Mouse (Mus musculus): Measurements from ENCODE around the gene Ctbp1. TPM values are rescaled to one million over a fixed set of nuclear protein-coding genes. Genes with fewer than 3 reads are reported as not detected.

The Ctbp1 gene
- total RNA-seq (2014; rRNA removed) (417 and 478 TPM in 2 replicates), polyA plus RNA-seq (2015; fragmentation: Nextera tagmentation; extraction: Ambion mirVana) (350 and 388 TPM in 2 replicates)

- H3K9me3 ChIP-seq (ENCODE audit: low read length), result no peaks in the 10 kb centered on the region
- H3K4me1 ChIP-seq (ENCODE audit: insufficient read depth), result peaks cover 16% of the 10 kb centered on the region
- peaks cover 7% of the 10 kb centered on the region; the same call in 1 of the 2 replicates for H3K36me3 ChIP-seq (ENCODE audit: insufficient read depth)
- WGBS, result under 1% methylated on average over 52 of the region's 57 CpGs
- DNase-seq, result peak; percentile 95
- peak; percentile 90 for ATAC-seq
- peak within 1 kb of the TSS; percentile 97 for H3K9ac ChIP-seq
- peak within 1 kb of the TSS; percentile 100 for H3K27ac ChIP-seq (ENCODE audit: low read depth, low read length)
- H3K27me3 ChIP-seq (ENCODE audit: insufficient read depth, low read length), result no peaks in the 10 kb centered on the region
- peak within 1 kb of the TSS; percentile 90 for H3K4me3 ChIP-seq (ENCODE audit: low read depth, low read length)
- peak; percentile 66 for TF ChIP-seq CTCF (IDR thresholded peaks at IDR 0.05; ENCODE audit: low read depth)
- H3K4me2 ChIP-seq (ENCODE audit: low read depth), result peak within 1 kb of the TSS; percentile 74
These were observed at the start of gene Ctbp1 for GRCm38 (mm10) chr5:33274953-33275454. Gene Ctbp1 (minus strand): TSS chr5:33274994.

GRCm38 (mm10) chr5:33324491-33324890 lies 49.7 kb upstream of the Ctbp1 start:
- DNase-seq, result no peak
- no peak overlapping the region for H3K4me3 ChIP-seq (ENCODE audit: low read depth, low read length)
- H3K4me2 ChIP-seq (ENCODE audit: low read depth), result no peak overlapping the region
- H3K4me1 ChIP-seq (ENCODE audit: insufficient read depth), result no peaks in the 10 kb centered on the region
- WGBS, result 40% methylated on average over 2 of the region's 2 CpGs
- no peak overlapping the region for H3K27ac ChIP-seq (ENCODE audit: low read depth, low read length)
- no peak overlapping the region for H3K9ac ChIP-seq
- H3K36me3 ChIP-seq (ENCODE audit: insufficient read depth), result no peaks in the 10 kb centered on the region
- TF ChIP-seq CTCF (IDR thresholded peaks at IDR 0.05; ENCODE audit: low read depth), result no peak
- no peaks in the 10 kb centered on the region for H3K27me3 ChIP-seq (ENCODE audit: insufficient read depth, low read length)
- ATAC-seq, result no peak
- H3K9me3 ChIP-seq (ENCODE audit: low read length), result no peaks in the 10 kb centered on the region

GRCm38 (mm10) chr5:33312192-33312591 lies 37.4 kb upstream of the Ctbp1 start:
- TF ChIP-seq CTCF (IDR thresholded peaks at IDR 0.05; ENCODE audit: low read depth), result no peak
- Histone ChIP-seq H3K4me2 (ENCODE audit: low read depth) (no peak overlapping the region), H3K9ac (no peak overlapping the region), H3K9me3 (ENCODE audit: low read length) (no peaks in the 10 kb centered on the region), H3K4me1 (ENCODE audit: insufficient read depth) (no peaks in the 10 kb centered on the region), H3K36me3 (ENCODE audit: insufficient read depth) (no peaks in the 10 kb centered on the region), H3K27ac (ENCODE audit: low read depth, low read length) (no peak overlapping the region), H3K27me3 (ENCODE audit: insufficient read depth, low read length) (no peaks in the 10 kb centered on the region), H3K4me3 (ENCODE audit: low read depth, low read length) (no peak overlapping the region)
- DNase-seq (no peak), ATAC-seq (no peak)
- WGBS, result 78% methylated on average over 7 of the region's 7 CpGs

GRCm38 (mm10) chr5:33310704-33311462 lies 36.1 kb upstream of the Ctbp1 start:
- DNase-seq, result no peak
- H3K27me3 ChIP-seq (ENCODE audit: insufficient read depth, low read length), result no peaks in the 10 kb centered on the region
- H3K4me2 ChIP-seq (ENCODE audit: low read depth), result no peak overlapping the region
- no peak for ATAC-seq
- H3K9me3 ChIP-seq (ENCODE audit: low read length), result no peaks in the 10 kb centered on the region
- H3K4me1 ChIP-seq (ENCODE audit: insufficient read depth), result no peaks in the 10 kb centered on the region
- H3K4me3 ChIP-seq (ENCODE audit: low read depth, low read length), result no peak overlapping the region
- no peaks in the 10 kb centered on the region for H3K36me3 ChIP-seq (ENCODE audit: insufficient read depth)
- 53% methylated on average over 3 of the region's 3 CpGs for WGBS
- no peak for TF ChIP-seq CTCF (IDR thresholded peaks at IDR 0.05; ENCODE audit: low read depth)
- H3K27ac ChIP-seq (ENCODE audit: low read depth, low read length), result no peak overlapping the region
- no peak overlapping the region for H3K9ac ChIP-seq

- Histone ChIP-seq H3K4me2 (ENCODE audit: low read depth) (no peak overlapping the region), H3K9ac (no peak overlapping the region), H3K4me3 (ENCODE audit: low read depth, low read length) (no peak overlapping the region), H3K27ac (ENCODE audit: low read depth, low read length) (no peak overlapping the region), H3K4me1 (ENCODE audit: insufficient read depth) (no peaks in the 10 kb centered on the region), H3K36me3 (ENCODE audit: insufficient read depth) (no peaks in the 10 kb centered on the region), H3K9me3 (ENCODE audit: low read length) (no peaks in the 10 kb centered on the region), H3K27me3 (ENCODE audit: insufficient read depth, low read length) (no peaks in the 10 kb centered on the region)
- WGBS, result 92% methylated on average over 2 of the region's 2 CpGs
- DNase-seq (no peak), ATAC-seq (no peak)
- TF ChIP-seq CTCF (IDR thresholded peaks at IDR 0.05; ENCODE audit: low read depth), result no peak
These were observed 27.0 kb upstream of the Ctbp1 start for GRCm38 (mm10) chr5:33301801-33302200.

- Histone ChIP-seq H3K27ac (ENCODE audit: low read depth, low read length) (no peak overlapping the region), H3K36me3 (ENCODE audit: insufficient read depth) (no peaks in the 10 kb centered on the region), H3K27me3 (ENCODE audit: insufficient read depth, low read length) (no peaks in the 10 kb centered on the region), H3K4me3 (ENCODE audit: low read depth, low read length) (no peak overlapping the region), H3K4me1 (ENCODE audit: insufficient read depth) (no peaks in the 10 kb centered on the region), H3K9ac (no peak overlapping the region), H3K9me3 (ENCODE audit: low read length) (no peaks in the 10 kb centered on the region), H3K4me2 (ENCODE audit: low read depth) (no peak overlapping the region)
- 72% methylated on average over 6 of the region's 6 CpGs for WGBS
- ATAC-seq, result no peak
- DNase-seq, result no peak
- peak; percentile 45 for TF ChIP-seq CTCF (IDR thresholded peaks at IDR 0.05; ENCODE audit: low read depth)
These were observed 22.4 kb upstream of the Ctbp1 start for GRCm38 (mm10) chr5:33297164-33297563.

- H3K4me2 ChIP-seq (ENCODE audit: low read depth), result no peak overlapping the region
- DNase-seq, result no peak
These were observed 19.1 kb upstream of the Ctbp1 start for GRCm38 (mm10) chr5:33293796-33294430.

More at GRCm38 (mm10) chr5:33293796-33294430, 19.1 kb upstream of the Ctbp1 start:
- no peak for TF ChIP-seq CTCF (IDR thresholded peaks at IDR 0.05; ENCODE audit: low read depth)
- Histone ChIP-seq H3K9ac (no peak overlapping the region), H3K4me3 (ENCODE audit: low read depth, low read length) (no peak overlapping the region), H3K36me3 (ENCODE audit: insufficient read depth) (no peaks in the 10 kb centered on the region), H3K9me3 (ENCODE audit: low read length) (no peaks in the 10 kb centered on the region), H3K27me3 (ENCODE audit: insufficient read depth, low read length) (no peaks in the 10 kb centered on the region), H3K4me1 (ENCODE audit: insufficient read depth) (no peaks in the 10 kb centered on the region), H3K27ac (ENCODE audit: low read depth, low read length) (no peak overlapping the region)
- ATAC-seq, result no peak
- WGBS, result 57% methylated on average over 16 of the region's 16 CpGs
